Mouse (Mus musculus) myocyte (in vitro differentiated cells): ENCODE measurements around the gene Nadsyn1. TPM values are rescaled to one million over a fixed set of nuclear protein-coding genes. Genes with fewer than 3 reads are reported as not detected.

Source experiments
- polyA plus RNA-seq: library from polyadenylated mRNA; unstranded; fragments of >200 nt; fragmentation: generic; extraction: Trizol; gene quantifications from one replicate; pipeline ENCODE4 v1.2.1, GENCODE M21; 2012; ENCODE audit warnings: missing spikeins

Gene Nadsyn1
- polyA plus RNA-seq, 1 experiment, result 5.7 TPM

Other genes starting within 250 kb of the Nadsyn1 start
- 237 TPM for gene Cars, start 222.8 kb downstream of the Nadsyn1 start, polyA plus RNA-seq
- 0.02 TPM for gene Tnfrsf26, start 194.1 kb downstream of the Nadsyn1 start, polyA plus RNA-seq
- gene Tnfrsf22, start 173.2 kb downstream of the Nadsyn1 start, polyA plus RNA-seq, result 15.5 TPM
- 25.7 TPM for gene Tnfrsf23, start 137.0 kb downstream of the Nadsyn1 start, polyA plus RNA-seq
- 49.6 TPM for gene Osbpl5, start 65.9 kb downstream of the Nadsyn1 start, polyA plus RNA-seq
- not detected for gene Mrgprg, start 55.9 kb downstream of the Nadsyn1 start, polyA plus RNA-seq
- 1.9 TPM for gene Mrgpre, start 38.3 kb downstream of the Nadsyn1 start, polyA plus RNA-seq
- gene Dhcr7, start 296 bp upstream of the Nadsyn1 start, polyA plus RNA-seq, result 107 TPM
- not detected for gene Gm498, start 44.0 kb upstream of the Nadsyn1 start, polyA plus RNA-seq
- 0.07 TPM for gene Shank2, start 179.1 kb upstream of the Nadsyn1 start, polyA plus RNA-seq